Mouse (Mus musculus): ENCODE data around the gene Gm5478. TPM values are rescaled to one million over a fixed set of nuclear protein-coding genes. Genes with fewer than 3 reads are reported as not detected.
"Not testable (repeated sequence)": the region's sequence is repeated elsewhere in the genome, so short reads cannot be mapped to it uniquely, and the experiment has no call there.

The Gm5478 gene
- polyA plus RNA-seq (2015; fragmentation: Nextera tagmentation; extraction: Ambion mirVana), result not detected in 2 replicates

GRCm38 (mm10) chr15:101647280-101647679, at the start of gene Gm5478:
Gene Gm5478, minus strand, starts transcription at chr15:101647380.
- Histone ChIP-seq H3K36me3 (no peaks in the 10 kb centered on the region), H3K4me2 (replicated peaks) (no peak within 1 kb of the TSS), H3K27me3 (no peaks in the 10 kb centered on the region), H3K9me3 (no peaks in the 10 kb centered on the region), H3K4me1 (no peaks in the 10 kb centered on the region), H3K27ac (replicated peaks) (no peak within 1 kb of the TSS), H3K9ac (replicated peaks) (no peak within 1 kb of the TSS), H3K4me3 (no peak within 1 kb of the TSS)
- 82% methylated on average over 3 of the region's 3 CpGs for WGBS
- ATAC-seq (replicated peaks), result no peak

DNA sequence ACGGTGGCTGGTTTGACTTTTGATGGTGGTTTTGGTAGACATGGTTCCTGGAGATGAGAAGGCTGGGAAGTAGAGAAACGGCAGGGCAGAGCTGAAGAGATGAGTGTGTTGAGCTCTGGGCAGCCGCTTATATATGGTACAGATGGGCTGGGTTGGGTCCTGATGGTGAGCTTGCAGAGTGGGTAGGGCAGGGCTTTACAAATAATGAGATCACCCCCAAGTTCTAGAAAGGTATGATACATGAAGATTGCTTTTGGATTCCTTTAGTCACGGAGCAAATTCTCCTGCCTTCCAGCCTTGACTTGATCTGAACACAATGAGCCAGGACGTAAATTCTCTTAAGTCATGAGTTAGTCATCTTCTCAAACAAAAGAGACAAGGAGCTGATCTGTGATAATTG, 47.0 kb upstream of the Gm5478 start, which contains the start of gene Krt6a:
Gene Krt6a (minus strand): TSS at position 101 of the 400 bp plus-strand sequence.
- Histone ChIP-seq H3K4me3 (no peak within 1 kb of the TSS), H3K27ac (replicated peaks) (no peak within 1 kb of the TSS), H3K27me3 (no peaks in the 10 kb centered on the region), H3K9ac (replicated peaks) (no peak within 1 kb of the TSS), H3K36me3 (no peaks in the 10 kb centered on the region), H3K4me2 (replicated peaks) (no peak within 1 kb of the TSS), H3K9me3 (no peaks in the 10 kb centered on the region), H3K4me1 (no peaks in the 10 kb centered on the region)
- ATAC-seq (replicated peaks), result no peak
- 86% methylated on average over 5 of the region's 5 CpGs for whole genome bisulfite sequencing

GRCm38 (mm10) chr15:101690460-101690859, 43.3 kb upstream of the Gm5478 start:
- WGBS, result 90% methylated on average over 5 of the region's 5 CpGs
- ATAC-seq (replicated peaks); H3K36me3 ChIP-seq; H3K27ac ChIP-seq (replicated peaks); H3K4me2 ChIP-seq (replicated peaks); H3K9me3 ChIP-seq; H3K4me3 ChIP-seq; H3K27me3 ChIP-seq; H3K4me1 ChIP-seq; H3K9ac ChIP-seq (replicated peaks): not testable (repeated sequence)

DNA sequence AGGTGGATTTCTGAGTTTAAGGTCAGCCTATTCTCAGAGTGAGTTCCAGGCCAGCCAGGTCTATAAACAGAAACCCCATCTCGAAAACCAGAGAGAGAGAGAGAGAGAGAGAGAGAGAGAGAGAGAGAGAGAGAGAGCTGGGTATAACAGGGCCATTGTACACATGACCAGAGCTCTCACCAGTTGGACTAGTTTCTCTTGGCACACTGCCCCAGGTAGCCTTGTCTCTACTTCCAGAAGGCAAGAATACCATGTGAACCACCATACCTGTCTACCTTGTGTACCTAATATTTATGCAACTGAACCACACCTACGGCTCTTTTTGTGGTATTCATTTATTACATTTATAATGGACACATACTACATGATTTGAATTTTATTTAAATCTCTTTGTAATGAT, 41.0 kb upstream of the Gm5478 start:
- WGBS, result 69% methylated on average over 2 of the region's 2 CpGs
- Histone ChIP-seq H3K36me3 (no peaks in the 10 kb centered on the region), H3K4me2 (replicated peaks) (no peak overlapping the region), H3K4me1 (no peaks in the 10 kb centered on the region), H3K27me3 (no peaks in the 10 kb centered on the region), H3K4me3 (no peak overlapping the region), H3K9ac (replicated peaks) (no peak overlapping the region), H3K27ac (replicated peaks) (no peak overlapping the region), H3K9me3 (no peaks in the 10 kb centered on the region; the same call in 1 of the 2 replicates)
- no peak for ATAC-seq (replicated peaks)

- no peaks in the 10 kb centered on the region for H3K27me3 ChIP-seq
- 78% methylated on average over 2 of the region's 2 CpGs for WGBS
- no peak for ATAC-seq (replicated peaks)
- no peak within 1 kb of the TSS for H3K4me3 ChIP-seq
- H3K4me2 ChIP-seq (replicated peaks), result no peak within 1 kb of the TSS
- no peaks in the 10 kb centered on the region for H3K4me1 ChIP-seq
- H3K36me3 ChIP-seq, result no peaks in the 10 kb centered on the region
- H3K27ac ChIP-seq (replicated peaks), result no peak within 1 kb of the TSS
- no peaks in the 10 kb centered on the region; the same call in 1 of the 2 replicates for H3K9me3 ChIP-seq
- H3K9ac ChIP-seq (replicated peaks), result no peak within 1 kb of the TSS
Observed at GRCm38 (mm10) chr15:101680187-101680586, 33.0 kb upstream of the Gm5478 start, which contains the start of gene Krt6b. Gene Krt6b, minus strand, starts transcription at chr15:101680287.

GRCm38 (mm10) chr15:101675978-101676377, 28.8 kb upstream of the Gm5478 start:
- H3K4me2 ChIP-seq (replicated peaks), result no peak overlapping the region
- H3K4me3 ChIP-seq, result no peak overlapping the region
- no peaks in the 10 kb centered on the region for H3K36me3 ChIP-seq
- H3K4me1 ChIP-seq, result no peaks in the 10 kb centered on the region
- H3K9me3 ChIP-seq, result no peaks in the 10 kb centered on the region
- no peaks in the 10 kb centered on the region for H3K27me3 ChIP-seq
- H3K9ac ChIP-seq (replicated peaks), result no peak overlapping the region
- WGBS, result 88% methylated on average over 1 of the region's 1 CpGs
- ATAC-seq (replicated peaks), result no peak
- H3K27ac ChIP-seq (replicated peaks), result no peak overlapping the region

GRCm38 (mm10) chr15:101652736-101653265, 5.6 kb upstream of the Gm5478 start:
- 75% methylated on average over 5 of the region's 5 CpGs for WGBS
- Histone ChIP-seq H3K4me1 (no peaks in the 10 kb centered on the region), H3K9ac (replicated peaks) (no peak overlapping the region), H3K27me3 (no peaks in the 10 kb centered on the region), H3K4me3 (no peak overlapping the region), H3K9me3 (no peaks in the 10 kb centered on the region), H3K4me2 (replicated peaks) (no peak overlapping the region), H3K27ac (replicated peaks) (no peak overlapping the region), H3K36me3 (no peaks in the 10 kb centered on the region)
- no peak for ATAC-seq (replicated peaks)

DNA sequence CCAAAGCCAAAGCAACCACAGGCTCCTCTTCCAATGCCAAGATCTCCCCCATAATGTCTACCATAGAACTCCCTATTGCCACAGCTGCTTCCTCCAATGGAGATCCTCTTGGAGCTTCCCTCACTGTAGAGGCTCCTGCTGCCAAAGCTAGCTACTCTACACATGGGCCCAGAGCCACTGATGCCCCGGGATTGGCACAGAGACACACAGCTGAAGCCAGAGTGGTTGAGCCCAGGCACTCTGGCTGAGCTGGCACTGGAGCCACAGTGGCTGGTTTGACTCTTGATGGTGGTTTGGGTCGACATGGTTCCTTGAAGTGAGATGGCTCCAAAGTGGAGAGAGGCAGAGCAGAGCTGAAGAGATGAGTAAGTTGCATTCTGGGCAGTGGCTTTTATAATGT, 19.3 kb downstream of the Gm5478 start, which contains the start of gene Gm5414:
Gene Gm5414 (minus strand): TSS at position 305 of the 400 bp plus-strand sequence.
- H3K27me3 ChIP-seq, result no peaks in the 10 kb centered on the region
- WGBS, result 74% methylated on average over 2 of the region's 2 CpGs
- no peaks in the 10 kb centered on the region for H3K36me3 ChIP-seq
- H3K27ac ChIP-seq (replicated peaks), result no peak within 1 kb of the TSS
- H3K4me3 ChIP-seq, result no peak within 1 kb of the TSS
- no peaks in the 10 kb centered on the region for H3K4me1 ChIP-seq
- ATAC-seq (replicated peaks), result no peak
- no peak within 1 kb of the TSS for H3K9ac ChIP-seq (replicated peaks)
- no peak within 1 kb of the TSS for H3K4me2 ChIP-seq (replicated peaks)
- H3K9me3 ChIP-seq, result no peaks in the 10 kb centered on the region

DNA sequence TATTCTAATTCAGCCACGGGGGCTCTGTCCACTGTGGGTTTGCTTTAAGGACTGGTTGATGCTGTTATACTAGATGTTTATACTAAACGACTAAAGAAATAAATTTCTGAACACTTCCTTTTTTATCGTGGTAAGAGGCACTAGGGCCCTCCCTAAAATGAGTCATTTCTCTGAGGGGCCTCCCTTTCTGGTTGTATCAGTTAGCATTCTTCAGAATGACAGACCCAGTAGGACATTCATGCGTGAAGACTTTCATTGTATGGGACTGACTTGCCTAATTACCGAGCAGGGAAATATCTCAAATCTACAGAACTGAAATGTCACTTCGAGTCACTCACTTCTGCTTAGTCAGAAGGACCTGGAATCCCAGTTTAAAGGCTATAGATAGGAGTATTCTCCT, 48.1 kb downstream of the Gm5478 start:
- 66% methylated on average over 6 of the region's 6 CpGs for WGBS
- Histone ChIP-seq H3K36me3 (no peaks in the 10 kb centered on the region), H3K4me3 (no peak overlapping the region), H3K27ac (replicated peaks) (no peak overlapping the region), H3K9ac (replicated peaks) (no peak overlapping the region), H3K4me2 (replicated peaks) (no peak overlapping the region), H3K27me3 (no peaks in the 10 kb centered on the region), H3K9me3 (no peaks in the 10 kb centered on the region; the same call in 1 of the 2 replicates), H3K4me1 (no peaks in the 10 kb centered on the region)
- ATAC-seq (replicated peaks), result no peak

Small RNA genes within 50 kb of the gene (microRNA-seq; reads per million reads assigned to microRNA genes)
- gene Gm44342, result not detected
- not detected for gene Gm44383
- gene Gm44479, result not detected

Other genes with a start within 250 kb of the Gm5478 start
- gene Krt7, start 236.3 kb downstream of the Gm5478 start, polyA plus RNA-seq (2015; fragmentation: Nextera tagmentation; extraction: Ambion mirVana), result 0.26 and 0.46 TPM in 2 replicates
- gene Krt87, start 208.6 kb downstream of the Gm5478 start, polyA plus RNA-seq (2015; fragmentation: Nextera tagmentation; extraction: Ambion mirVana), result 0.09 and 0.10 TPM in 2 replicates
- not detected in 2 replicates for gene Krt88, start 199.6 kb downstream of the Gm5478 start, polyA plus RNA-seq (2015; fragmentation: Nextera tagmentation; extraction: Ambion mirVana)
- gene Krt81, start 183.6 kb downstream of the Gm5478 start, polyA plus RNA-seq (2015; fragmentation: Nextera tagmentation; extraction: Ambion mirVana), result not detected in 2 replicates
- not detected in 2 replicates for gene Krt86, start 173.9 kb downstream of the Gm5478 start, polyA plus RNA-seq (2015; fragmentation: Nextera tagmentation; extraction: Ambion mirVana)
- gene Krt83, start 155.9 kb downstream of the Gm5478 start, polyA plus RNA-seq (2015; fragmentation: Nextera tagmentation; extraction: Ambion mirVana), result not detected in 2 replicates
- not detected in 2 replicates for gene Gm49425, start 130.1 kb downstream of the Gm5478 start, polyA plus RNA-seq (2015; fragmentation: Nextera tagmentation; extraction: Ambion mirVana)
- not detected in 2 replicates for gene Krt84, start 114.6 kb downstream of the Gm5478 start, polyA plus RNA-seq (2015; fragmentation: Nextera tagmentation; extraction: Ambion mirVana)
- gene Krt82, start 96.7 kb downstream of the Gm5478 start, polyA plus RNA-seq (2015; fragmentation: Nextera tagmentation; extraction: Ambion mirVana), result not detected in 2 replicates
- 0.09 TPM in 1 of 2 replicates, not detected in the other for gene Krt90, start 84.4 kb downstream of the Gm5478 start, polyA plus RNA-seq (2015; fragmentation: Nextera tagmentation; extraction: Ambion mirVana)
- gene Krt75, start 73.5 kb downstream of the Gm5478 start, polyA plus RNA-seq (2015; fragmentation: Nextera tagmentation; extraction: Ambion mirVana), result 0.08 TPM in 1 of 2 replicates, not detected in the other
- gene Gm5414, start 19.2 kb downstream of the Gm5478 start, polyA plus RNA-seq (2015; fragmentation: Nextera tagmentation; extraction: Ambion mirVana), result not detected in 2 replicates
- gene Krt6b, start 32.9 kb upstream of the Gm5478 start, polyA plus RNA-seq (2015; fragmentation: Nextera tagmentation; extraction: Ambion mirVana), result not detected in 2 replicates
- not detected in 2 replicates for gene Krt6a, start 46.9 kb upstream of the Gm5478 start, polyA plus RNA-seq (2015; fragmentation: Nextera tagmentation; extraction: Ambion mirVana)
- 0.13 and 0.15 TPM in 2 replicates for gene Krt5, start 65.5 kb upstream of the Gm5478 start, polyA plus RNA-seq (2015; fragmentation: Nextera tagmentation; extraction: Ambion mirVana)
- not detected in 2 replicates for gene Krt71, start 95.7 kb upstream of the Gm5478 start, polyA plus RNA-seq (2015; fragmentation: Nextera tagmentation; extraction: Ambion mirVana)
- not detected in 2 replicates for gene Krt72, start 139.1 kb upstream of the Gm5478 start, polyA plus RNA-seq (2015; fragmentation: Nextera tagmentation; extraction: Ambion mirVana)
- gene Krt73, start 155.0 kb upstream of the Gm5478 start, polyA plus RNA-seq (2015; fragmentation: Nextera tagmentation; extraction: Ambion mirVana), result 0.43 and 1.1 TPM in 2 replicates
- gene Krt2, start 170.8 kb upstream of the Gm5478 start, polyA plus RNA-seq (2015; fragmentation: Nextera tagmentation; extraction: Ambion mirVana), result not detected in 2 replicates
- 8.4 and 8.6 TPM in 2 replicates for gene Krt1, start 203.4 kb upstream of the Gm5478 start, polyA plus RNA-seq (2015; fragmentation: Nextera tagmentation; extraction: Ambion mirVana)
- 0.47 and 1.2 TPM in 2 replicates for gene Krt77, start 222.3 kb upstream of the Gm5478 start, polyA plus RNA-seq (2015; fragmentation: Nextera tagmentation; extraction: Ambion mirVana)
- not detected in 2 replicates for gene Krt76, start 245.5 kb upstream of the Gm5478 start, polyA plus RNA-seq (2015; fragmentation: Nextera tagmentation; extraction: Ambion mirVana)

All from forebrain, embryonic 15.5 days (tissue).